Mouse (Mus musculus): ENCODE data around the gene Rpl9. TPM values are rescaled to one million over a fixed set of nuclear protein-coding genes. Genes with fewer than 3 reads are reported as not detected.

Rpl9 gene
- total RNA-seq, 2 experiments from 2014 or later: 812 to 869 TPM

GRCm38 (mm10) chr5:65387008-65387867, 4.0 kb downstream of the Rpl9 start:
- DNase-seq (ENCODE audit: low spot score in 2 of 2): no peak

- no peak for DNase-seq (ENCODE audit: low spot score in 2 of 2)
These were observed 5.5 kb downstream of the Rpl9 start for GRCm38 (mm10) chr5:65385704-65386103.

GRCm38 (mm10) chr5:65374746-65375145, 16.5 kb downstream of the Rpl9 start:
- DNase-seq (ENCODE audit: low spot score in 2 of 2): no peak

GRCm38 (mm10) chr5:65371551-65371950, 19.7 kb downstream of the Rpl9 start:
- DNase-seq (ENCODE audit: low spot score in 2 of 2): no peak

DNA sequence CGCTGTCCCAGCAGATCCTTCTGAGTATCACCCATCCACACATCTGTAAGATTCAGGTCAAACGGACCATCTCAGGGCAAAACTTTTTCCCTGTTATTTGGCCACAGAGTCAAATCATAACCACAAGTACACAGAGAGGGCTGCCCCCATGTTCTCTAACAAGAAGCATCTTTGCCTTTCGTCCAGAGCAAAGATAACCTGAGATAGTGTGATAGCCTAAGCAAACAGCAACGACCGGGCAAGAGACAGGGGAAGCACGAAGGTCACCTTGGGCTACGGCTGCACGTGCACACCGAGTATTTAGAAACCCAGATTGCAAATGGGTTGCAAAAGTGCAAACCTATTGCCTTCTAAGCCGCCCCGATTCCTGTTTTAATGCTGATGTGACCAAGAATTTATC, 23.4 kb downstream of the Rpl9 start:
- DNase-seq (ENCODE audit: low spot score in 2 of 2): no peak

GRCm38 (mm10) chr5:65357771-65358170, 33.5 kb downstream of the Rpl9 start:
- no peak for DNase-seq (ENCODE audit: low spot score in 2 of 2)

DNA sequence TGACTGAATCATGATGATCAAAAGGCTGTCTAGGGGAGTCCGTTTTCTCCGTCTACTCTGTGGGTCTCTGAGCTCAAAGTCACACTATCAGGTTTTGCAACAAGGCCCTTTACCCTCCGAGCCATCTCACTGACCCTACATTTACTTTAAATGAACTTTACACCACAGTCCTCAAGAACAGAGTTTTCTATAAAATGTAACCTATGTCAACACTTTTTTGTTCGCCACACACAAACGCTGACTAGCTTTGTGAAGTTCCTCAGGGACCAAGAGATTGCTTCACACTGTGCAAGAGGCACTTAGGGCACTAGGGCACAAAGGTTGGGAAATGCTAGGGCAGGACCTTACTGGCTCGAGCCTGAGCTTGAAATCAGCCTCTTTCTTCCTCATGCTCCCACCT, 34.4 kb downstream of the Rpl9 start:
- no peak for DNase-seq (ENCODE audit: low spot score in 2 of 2)

DNA sequence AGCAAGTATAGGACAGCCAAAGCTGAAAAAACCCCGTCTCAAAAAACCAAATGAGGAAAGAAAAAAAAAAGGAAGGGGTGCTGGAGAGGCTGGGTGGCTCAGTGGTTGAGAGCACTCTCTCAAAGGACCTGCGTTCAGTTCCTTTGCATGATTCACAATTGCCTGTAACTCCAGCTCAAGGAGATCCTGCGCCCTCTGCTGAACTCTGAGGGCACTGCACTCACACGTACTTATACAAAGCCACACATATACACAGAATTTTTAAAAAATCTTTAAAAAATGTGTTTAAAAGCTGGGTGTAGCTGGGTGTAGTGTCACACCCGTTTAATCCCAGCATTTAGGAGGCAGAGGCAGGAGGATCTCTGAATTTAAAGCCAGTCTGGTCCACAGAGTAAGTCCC, 36.3 kb downstream of the Rpl9 start:
- no peak for DNase-seq (ENCODE audit: low spot score in 2 of 2)

GRCm38 (mm10) chr5:65354097-65354496, 37.1 kb downstream of the Rpl9 start:
- no peak for DNase-seq (ENCODE audit: low spot score in 2 of 2)

GRCm38 (mm10) chr5:65350508-65350907, 40.7 kb downstream of the Rpl9 start:
- no peak for DNase-seq (ENCODE audit: low spot score in 2 of 2)

DNA sequence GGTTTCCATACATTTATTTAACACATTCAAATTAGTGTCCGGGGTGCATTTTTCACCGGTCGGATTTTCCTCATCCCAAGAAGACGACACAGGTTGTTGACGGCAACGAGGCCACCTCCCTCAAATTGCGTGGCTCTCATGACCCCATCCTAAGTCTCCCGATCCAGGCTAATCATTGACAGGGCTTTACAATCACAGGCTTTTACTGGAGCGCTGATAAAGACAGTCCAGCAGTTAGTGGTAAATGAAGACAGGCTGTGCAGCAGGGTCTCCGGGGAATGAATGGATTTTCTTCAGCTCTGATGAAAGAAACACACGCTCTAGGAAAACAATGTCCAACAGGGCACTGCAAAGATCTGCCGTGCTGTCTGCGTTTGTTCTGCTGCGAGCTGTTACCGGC, 43.1 kb downstream of the Rpl9 start, which contains the start of gene Klb:
Klb (plus strand) TSS at position 147 of the 400 bp plus-strand sequence.
- no peak for DNase-seq (ENCODE audit: low spot score in 2 of 2)

DNA sequence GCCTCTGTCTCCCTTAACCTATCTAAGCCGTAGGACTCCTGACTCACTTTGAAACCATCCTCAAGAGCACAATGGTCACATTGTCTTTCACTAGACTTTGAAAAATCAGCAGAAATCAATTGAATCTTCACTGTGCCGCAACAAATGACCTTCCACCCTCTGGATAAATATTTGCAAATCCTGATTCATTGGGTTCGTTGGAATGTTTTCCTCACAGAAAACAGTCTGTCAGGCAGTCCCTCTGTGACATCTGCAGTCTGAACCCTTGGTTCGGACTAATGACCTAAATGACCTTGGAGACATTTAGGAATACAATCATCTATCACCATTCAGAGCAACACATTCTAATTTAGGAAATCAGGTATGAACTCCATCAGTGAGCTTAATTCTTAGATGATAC, 51.1 kb downstream of the Rpl9 start:
- no peak for DNase-seq (ENCODE audit: low spot score in 2 of 2)

- DNase-seq (ENCODE audit: low spot score in 2 of 2): no peak
These were observed 52.9 kb downstream of the Rpl9 start for GRCm38 (mm10) chr5:65338394-65338793.

Other genes with a start within 250 kb of the Rpl9 start
- 10 to 100 TPM; 17.1 to 18.9 TPM for gene Wdr19, start 191.7 kb downstream of the Rpl9 start, total RNA-seq (2021)
- gene Rfc1, start 55.8 kb downstream of the Rpl9 start, total RNA-seq (2021): 10 to 100 TPM; 24.5 to 32.0 TPM
- gene Klb, start 43.1 kb downstream of the Rpl9 start, total RNA-seq (2021): under 1 TPM; 0.40 to 0.42 TPM
- gene Lias, start 53 bp upstream of the Rpl9 start, total RNA-seq (2021): 10 to 100 TPM; 32.4 to 34.3 TPM
- 10 to 100 TPM; 28.9 to 30.8 TPM for gene Ugdh, start 44.5 kb upstream of the Rpl9 start, total RNA-seq (2021)
- 1 to 10 TPM; 2.0 to 3.0 TPM for gene Gm43552, start 101.4 kb upstream of the Rpl9 start, total RNA-seq (2021)
- 100 to 1,000 TPM; 158 to 178 TPM for gene Smim14, start 145.7 kb upstream of the Rpl9 start, total RNA-seq (2021)
- 100 to 1,000 TPM; 117 to 123 TPM for gene Ube2k, start 145.8 kb upstream of the Rpl9 start, total RNA-seq (2021)